Mouse (Mus musculus) small intestine, adult 2 months (tissue): Measurements from ENCODE around the gene Dnah3.

ENCODE experiments used
- CTCF ChIP-seq: fragments of 200-500 bp; IDR thresholded peaks from 2 replicates; pipeline ENCODE4 v1.5.1; 2012; ENCODE audit warnings: low read depth, mild to moderate bottlenecking, control low read depth, inconsistent platforms, low read length, moderate library complexity, mixed read lengths; ENCODE audit not compliant: insufficient replicate concordance, insufficient read length; ENCODE audit errors: extremely low read depth
- POLR2A ChIP-seq: fragments of 200-500 bp; IDR thresholded peaks from 2 replicates; pipeline ENCODE4 v1.6.1; 2012; ENCODE audit warnings: low read depth, mild to moderate bottlenecking, control low read depth, inconsistent platforms, low read length, moderate library complexity

- TF ChIP-seq CTCF: no peak
- no peak for TF ChIP-seq POLR2A
Measured at GRCm38 (mm10) chr7:119911727-119912126, 183.4 kb downstream of the Dnah3 start.
